Mouse (Mus musculus) left cerebral cortex, postnatal 4 days (tissue): ENCODE results near the gene U2af2. TPM values are rescaled to one million over a fixed set of nuclear protein-coding genes. Genes with fewer than 3 reads are reported as not detected.
A peak's percentile ranks its signal among the peaks of the same experiment; 100 is the strongest.
"Not testable (repeated sequence)": the region's sequence is repeated elsewhere in the genome, so short reads cannot be mapped to it uniquely, and the experiment has no call there.

Source experiments
- DNase-seq: peaks from one replicate; pipeline ENCODE4 v3.0.0-alpha.2; 2022
- intact Hi-C: fragments of 180-260 bp; cut with DNase I; formaldehyde crosslinking; loops from one replicate; pipeline ENCODE4 v1.15.1; 2025
- total RNA-seq, 2 experiments: library from RNA; stranded (reverse); gene quantifications; 2 replicates each; pipeline ENCODE4 v1.2.3; 2021

Gene U2af2
- total RNA-seq, 2 experiments from 2014 or later = 222 to 229 TPM

- peak; percentile 65 for DNase-seq
- intact Hi-C loops = no loop called here
Measured at GRCm38 (mm10) chr7:5062360-5063001, 538 bp downstream of the U2af2 start.

- intact Hi-C loops = no loop called here
- no peak for DNase-seq
Measured at GRCm38 (mm10) chr7:5064886-5065285, 2.9 kb downstream of the U2af2 start.

GRCm38 (mm10) chr7:5073586-5073985 is 11.6 kb downstream of the U2af2 start:
- DNase-seq = no peak
- intact Hi-C loops = no loop called here

GRCm38 (mm10) chr7:5074984-5075383 is 13.0 kb downstream of the U2af2 start:
- DNase-seq = no peak
- intact Hi-C loops = no loop called here

DNA sequence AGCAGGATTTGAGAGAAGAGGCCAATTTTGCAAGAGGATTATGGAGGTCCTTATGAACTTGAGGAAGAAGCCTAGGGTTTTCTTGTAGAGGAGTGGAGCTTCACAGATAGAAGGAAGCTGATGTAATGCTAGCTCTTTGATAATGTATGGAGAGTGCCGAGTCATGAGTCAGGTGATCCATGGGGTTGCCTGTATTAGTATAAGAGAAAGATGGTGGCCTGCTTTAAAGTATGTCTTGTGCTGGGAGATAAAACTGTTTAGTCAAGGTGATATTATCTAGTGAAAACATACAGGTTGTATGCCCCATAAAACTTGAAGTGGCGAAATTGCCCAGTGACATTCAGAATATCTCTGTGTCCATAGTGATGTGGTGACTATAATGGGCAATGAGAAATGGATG is 15.0 kb downstream of the U2af2 start:
- intact Hi-C loops = no loop called here
- DNase-seq = no peak

GRCm38 (mm10) chr7:5079365-5080009 is 17.5 kb downstream of the U2af2 start:
- DNase-seq, intact Hi-C loops: not testable (repeated sequence)

DNA sequence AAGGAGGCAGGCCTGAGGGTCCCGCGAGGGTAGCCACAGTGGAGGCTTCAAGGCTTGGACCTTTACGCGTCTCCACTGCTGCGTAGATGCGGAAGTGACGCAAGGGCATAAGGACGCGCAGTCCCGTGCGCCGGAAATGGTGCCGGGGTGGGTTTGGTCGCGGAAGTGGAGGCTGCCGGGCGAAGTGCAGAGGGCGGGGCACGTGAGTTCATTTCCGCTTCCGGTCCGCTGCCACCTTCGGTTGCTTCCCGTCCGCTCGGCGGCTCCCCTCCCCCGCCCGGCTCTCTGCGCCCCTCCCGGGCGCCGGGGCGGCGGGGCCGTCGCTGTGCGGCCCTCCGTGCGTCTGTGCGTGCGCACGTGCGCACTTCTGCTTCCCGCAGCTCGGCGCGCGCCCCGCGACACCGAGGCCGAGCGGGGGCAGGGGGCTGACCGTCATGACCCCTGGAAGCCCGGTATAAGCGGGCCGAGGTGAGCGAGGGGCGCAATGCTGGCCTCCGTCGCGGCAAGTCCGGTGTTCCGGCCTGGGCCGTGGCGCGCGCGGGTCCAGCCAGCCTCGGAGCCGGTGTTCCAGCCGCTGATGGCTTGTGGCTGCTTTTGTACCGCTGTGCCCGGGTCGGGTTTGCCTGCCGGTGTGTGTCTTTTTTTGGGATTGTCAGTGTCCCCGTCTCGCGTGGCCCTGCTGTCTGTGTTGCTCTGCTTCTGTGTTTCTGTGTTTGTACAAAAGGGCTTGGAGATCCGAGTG is 18.2 kb downstream of the U2af2 start, which contains the start of gene Epn1:
Epn1 (plus strand) TSS at position 226 of the 742 bp plus-strand sequence.
- intact Hi-C loops = no loop called here
- peak; percentile 97 for DNase-seq

DNA sequence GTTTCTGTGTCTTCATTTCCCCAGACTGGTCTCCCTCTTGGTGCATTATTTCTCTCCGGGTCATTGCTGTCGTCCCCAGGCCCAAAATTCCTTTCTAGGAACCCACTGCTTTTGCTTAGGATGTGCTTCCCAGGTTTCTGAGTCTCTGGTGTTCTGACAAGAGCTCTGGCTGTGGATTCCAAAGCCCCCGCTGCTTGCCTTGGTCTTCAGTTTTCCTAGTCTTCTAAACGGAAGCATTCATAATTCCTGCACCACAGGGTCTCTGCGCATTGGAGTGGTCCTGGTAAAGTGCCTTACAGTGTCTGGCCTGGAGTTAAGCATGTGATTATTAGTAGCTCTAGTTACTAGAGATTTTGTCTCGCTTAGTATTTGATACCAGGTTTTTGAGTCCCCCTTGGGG is 18.9 kb downstream of the U2af2 start:
- intact Hi-C loops = no loop called here
- no peak for DNase-seq

DNA sequence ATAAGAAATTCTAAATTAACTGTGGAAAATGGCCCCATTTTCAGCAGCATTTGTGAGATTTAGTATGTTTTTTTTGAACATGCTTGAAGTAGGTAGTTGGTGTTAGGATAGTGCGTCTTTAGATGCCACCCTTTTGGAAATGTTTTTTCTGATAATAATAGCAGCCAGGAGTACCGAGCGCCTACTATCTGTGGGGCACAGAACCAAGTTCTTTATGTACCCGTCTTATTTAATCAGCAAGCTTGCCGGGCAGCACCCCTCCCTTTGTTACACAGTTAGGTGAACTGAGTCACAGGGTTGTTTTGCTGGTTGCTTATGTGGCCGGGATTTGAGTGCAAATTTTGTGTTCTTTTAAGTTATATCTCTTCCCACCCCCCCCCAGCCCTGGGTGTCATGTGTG is 19.3 kb downstream of the U2af2 start:
- intact Hi-C loops = no loop called here
- no peak for DNase-seq

GRCm38 (mm10) chr7:5081939-5082338 is 20.0 kb downstream of the U2af2 start:
- intact Hi-C loops = no loop called here
- DNase-seq = no peak

GRCm38 (mm10) chr7:5083325-5084105 is 21.6 kb downstream of the U2af2 start:
- DNase-seq = no peak
- intact Hi-C loops = no loop called here

- DNase-seq = no peak
- intact Hi-C loops = no loop called here
Measured at GRCm38 (mm10) chr7:5085512-5085911, 23.6 kb downstream of the U2af2 start.

GRCm38 (mm10) chr7:5086921-5087440 is 25.0 kb downstream of the U2af2 start:
- intact Hi-C loops = no loop called here
- no peak for DNase-seq

- no peak for DNase-seq
- intact Hi-C loops = no loop called here
Measured at GRCm38 (mm10) chr7:5087886-5088285, 25.9 kb downstream of the U2af2 start.

DNA sequence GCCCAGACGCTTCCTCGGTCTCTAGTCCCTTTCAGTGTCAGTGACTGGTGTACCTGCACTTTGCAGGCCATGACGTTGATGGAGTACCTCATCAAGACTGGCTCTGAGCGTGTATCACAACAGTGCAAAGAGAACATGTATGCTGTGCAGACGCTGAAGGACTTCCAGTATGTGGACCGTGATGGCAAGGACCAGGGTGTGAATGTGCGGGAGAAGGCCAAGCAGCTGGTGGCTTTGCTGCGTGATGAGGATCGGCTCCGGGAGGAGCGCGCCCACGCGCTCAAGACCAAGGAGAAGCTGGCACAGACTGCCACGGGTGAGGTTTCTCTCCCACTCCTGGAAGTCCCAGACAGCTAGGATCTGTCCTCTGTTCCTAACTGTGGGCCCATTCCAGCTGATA is 27.9 kb downstream of the U2af2 start:
- intact Hi-C loops = no loop called here
- no peak for DNase-seq

GRCm38 (mm10) chr7:5091008-5091728 is 29.2 kb downstream of the U2af2 start:
- DNase-seq = no peak
- intact Hi-C loops = no loop called here

DNA sequence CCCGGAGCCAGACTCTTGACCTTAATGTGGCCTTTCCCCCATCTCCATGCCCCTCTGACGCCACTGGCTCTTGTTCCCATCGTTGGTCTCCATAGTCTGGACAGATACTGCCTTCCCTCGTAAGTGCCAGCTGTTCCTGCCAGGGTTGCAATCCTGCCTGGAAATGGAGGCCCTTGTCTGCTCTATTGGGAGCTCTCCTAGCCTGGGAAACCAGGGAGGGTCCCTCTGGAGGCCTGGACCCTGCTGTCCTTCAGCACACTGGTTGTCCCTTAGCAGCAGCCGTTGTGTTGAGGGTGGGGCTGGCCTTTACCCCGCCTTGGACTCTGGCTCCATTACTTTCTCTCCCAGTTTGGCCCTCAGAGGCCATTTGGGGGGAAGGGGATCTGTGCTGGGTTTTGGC is 30.4 kb downstream of the U2af2 start:
- intact Hi-C loops = no loop called here
- DNase-seq = no peak

DNA sequence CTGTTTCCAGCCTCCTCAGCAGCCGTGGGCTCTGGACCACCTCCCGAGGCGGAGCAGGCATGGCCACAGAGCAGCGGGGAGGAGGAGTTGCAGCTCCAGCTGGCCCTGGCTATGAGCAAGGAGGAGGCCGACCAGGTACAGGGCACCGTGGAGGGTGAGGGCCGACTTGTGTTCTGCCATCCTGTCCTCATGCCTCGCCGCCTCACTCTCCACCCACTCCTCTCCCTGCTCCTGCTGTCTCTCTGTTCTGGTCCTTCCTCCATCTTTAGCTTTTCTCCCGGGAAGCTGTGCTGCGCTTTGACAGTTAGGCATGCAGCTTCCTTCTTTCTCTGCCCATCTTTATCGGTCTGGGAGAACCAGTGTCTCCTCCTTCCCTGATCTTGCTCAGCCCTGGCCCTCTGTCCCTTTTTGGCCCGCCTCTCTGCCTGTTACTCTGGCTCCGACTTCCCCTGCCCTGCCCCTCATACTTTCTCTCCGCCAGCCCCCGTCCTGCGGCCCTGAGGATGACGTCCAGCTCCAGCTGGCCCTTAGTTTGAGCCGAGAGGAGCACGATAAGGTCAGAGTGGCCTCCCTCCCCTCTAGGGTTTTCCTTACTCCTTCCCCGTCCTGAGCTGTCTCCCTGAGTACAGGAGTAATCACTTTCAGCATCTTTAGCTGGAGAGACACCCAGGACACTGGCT is 31.0 kb downstream of the U2af2 start:
- no peak for DNase-seq
- intact Hi-C loops = no loop called here

DNA sequence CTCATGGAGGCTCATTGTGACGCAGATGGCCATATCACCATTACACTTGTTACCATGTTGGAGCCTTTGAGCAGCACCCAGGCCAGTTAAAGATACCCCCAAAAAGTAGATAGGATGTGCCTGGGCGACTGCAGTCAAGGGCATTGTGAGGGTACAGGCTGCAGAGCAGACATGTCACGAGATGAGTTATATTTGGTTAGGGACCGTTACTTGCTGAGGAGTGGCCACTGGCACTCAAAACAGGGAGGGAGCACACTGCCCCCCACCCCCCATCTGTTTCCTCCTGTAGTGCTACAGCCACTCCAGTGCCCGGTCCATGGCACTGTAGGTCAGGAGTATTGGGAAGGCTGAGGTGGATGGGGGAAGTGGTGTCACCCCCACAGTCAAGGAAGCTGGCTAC is 36.8 kb downstream of the U2af2 start:
- no peak for DNase-seq

DNA sequence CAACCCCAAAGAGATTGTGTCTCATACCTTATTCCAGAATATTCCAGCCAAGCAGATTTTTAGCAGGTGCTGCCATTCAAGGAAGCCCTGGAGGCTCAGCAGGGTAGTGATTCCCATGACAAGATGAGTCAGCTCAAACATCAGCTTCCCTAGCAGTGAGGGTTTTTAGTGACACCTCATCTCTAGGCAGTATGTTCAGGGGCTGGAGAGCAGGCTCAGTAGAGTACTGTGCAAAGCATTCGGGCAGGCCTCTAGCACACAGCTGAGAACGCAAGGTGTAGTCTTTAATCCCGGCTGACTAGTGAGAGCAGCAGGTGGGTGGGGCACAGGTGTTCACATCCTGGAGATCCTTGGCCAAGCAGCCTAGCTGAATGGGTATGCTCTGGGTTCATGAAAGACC is 37.9 kb downstream of the U2af2 start:
- intact Hi-C loops = no loop called here
- DNase-seq = no peak

More for the DNA sequence above, 36.8 kb downstream of the U2af2 start:
- intact Hi-C loops = no loop called here
